Mouse (Mus musculus): ENCODE measurements around the gene Mtch1.

GRCm38 (mm10) chr17:29337979-29338823 is 9.5 kb downstream of the Mtch1 start:
- TF ChIP-seq TAL1 (IDR thresholded peaks at IDR 0.05; ENCODE audit: low read length) (no peak), GATA1 (IDR thresholded peaks at IDR 0.05; ENCODE audit: low read length) (no peak)

Measured in erythroblast, embryonic 14.5 days (primary cell).